Mouse (Mus musculus): ENCODE measurements around the gene Tyw1.

The Tyw1 gene

DNA sequence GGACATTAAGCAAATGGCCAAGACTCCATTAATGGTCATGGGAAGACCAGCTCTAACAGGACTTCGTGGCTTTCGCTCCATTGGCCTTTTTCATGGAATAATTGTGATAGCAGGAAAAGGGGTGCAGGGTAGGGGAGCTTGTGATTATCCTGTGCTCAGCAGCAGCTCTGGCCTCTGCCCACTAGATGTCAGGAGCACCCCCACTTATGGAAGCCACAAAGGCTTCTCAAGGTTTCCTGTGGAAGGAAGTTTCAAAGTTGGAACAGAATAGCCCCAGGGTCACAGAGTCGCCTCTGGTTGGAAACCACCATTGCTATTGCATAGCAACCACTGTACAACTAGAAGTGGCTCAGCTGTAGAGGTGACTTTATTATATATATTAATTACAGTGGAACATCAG is 65.1 kb downstream of the Tyw1 start:
- DNase-seq: peak; percentile 72

GRCm38 (mm10) chr5:130325486-130325885 is 70.1 kb downstream of the Tyw1 start:
- peak in 1 of 2 experiments; percentile 26 for DNase-seq

GRCm38 (mm10) chr5:130327615-130328263 is 72.3 kb downstream of the Tyw1 start:
- DNase-seq: peak in 1 of 2 experiments; percentile 21

DNA sequence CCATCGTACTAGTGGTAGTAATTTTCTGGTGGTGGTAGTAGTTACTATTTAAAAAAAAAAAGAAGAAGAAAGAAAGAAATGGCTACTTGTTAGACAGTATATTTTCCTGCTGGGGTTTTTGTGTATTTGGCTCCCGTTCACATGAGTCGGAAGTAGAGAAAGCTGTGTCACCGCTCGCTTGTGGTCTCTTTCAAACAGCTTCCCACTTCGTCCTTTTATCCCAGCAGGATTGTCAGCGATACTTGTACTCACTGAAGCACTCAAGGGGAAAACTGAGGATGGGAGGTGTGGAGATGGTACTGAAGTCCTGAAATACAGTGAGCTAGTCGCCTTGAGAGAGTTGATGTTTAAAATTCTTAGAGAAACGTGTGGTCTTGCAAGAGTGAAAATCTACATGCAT is 72.9 kb downstream of the Tyw1 start:
- DNase-seq: peak; percentile 33 to 53

DNA sequence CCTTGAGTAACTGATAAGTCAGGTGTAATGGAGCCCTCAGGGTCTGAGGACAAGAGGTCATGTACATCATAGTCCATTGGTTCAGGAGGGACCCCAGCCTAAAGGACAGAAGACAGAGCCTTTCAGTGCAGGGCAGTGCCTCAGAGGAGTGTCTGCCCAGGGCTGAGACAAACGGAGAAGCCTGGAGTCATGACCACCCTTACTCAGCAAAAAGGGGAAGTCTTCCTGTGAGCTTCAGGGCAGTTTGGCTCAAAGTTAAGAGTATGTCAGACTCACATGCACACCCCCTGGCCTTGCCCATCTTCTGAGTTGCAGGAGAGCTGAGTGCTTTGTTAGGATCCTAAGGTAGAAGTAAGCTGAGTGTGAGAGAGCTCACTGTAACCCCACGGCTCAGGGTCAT is 74.5 kb downstream of the Tyw1 start:
- no peak for DNase-seq

DNA sequence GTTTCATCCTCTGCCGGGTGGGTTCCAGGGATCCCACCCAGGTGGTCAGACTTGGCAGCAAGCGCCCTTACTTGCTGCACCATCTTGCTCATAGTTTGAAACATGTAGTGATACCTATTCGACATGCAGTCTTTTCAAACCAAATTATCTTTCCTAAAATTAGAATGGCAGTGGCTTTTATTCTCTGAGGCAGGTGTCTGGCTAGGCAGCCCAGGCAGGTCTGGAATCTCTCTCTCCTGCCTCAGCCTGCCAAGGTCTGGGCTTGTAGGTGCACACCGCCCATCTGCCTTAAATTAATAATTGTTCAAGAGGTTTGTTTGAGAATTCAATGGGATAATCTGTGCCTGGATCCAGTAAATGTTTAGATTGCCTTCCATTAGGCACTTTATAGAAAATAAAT is 75.4 kb downstream of the Tyw1 start:
- DNase-seq: peak in 1 of 2 experiments; percentile 50

DNA sequence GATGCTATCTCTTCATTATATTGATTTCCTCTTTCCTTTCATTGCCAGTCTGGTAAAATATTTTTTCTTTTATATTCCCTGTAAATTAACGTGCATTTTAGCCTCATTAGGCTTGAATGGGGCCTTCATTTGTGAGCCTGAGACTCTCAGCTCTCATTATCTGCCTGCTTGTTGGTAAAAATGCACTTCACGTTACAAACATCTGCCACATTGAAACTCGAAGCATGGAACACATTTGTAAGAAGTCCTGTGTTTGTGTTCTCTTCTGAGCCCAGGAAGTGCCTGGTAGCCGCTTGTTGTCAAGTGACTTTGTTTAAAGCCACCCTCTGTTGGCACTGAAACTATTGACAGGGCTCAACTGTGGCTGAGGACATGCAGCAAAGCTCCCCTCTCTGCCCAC is 75.8 kb downstream of the Tyw1 start:
- no peak for DNase-seq

DNA sequence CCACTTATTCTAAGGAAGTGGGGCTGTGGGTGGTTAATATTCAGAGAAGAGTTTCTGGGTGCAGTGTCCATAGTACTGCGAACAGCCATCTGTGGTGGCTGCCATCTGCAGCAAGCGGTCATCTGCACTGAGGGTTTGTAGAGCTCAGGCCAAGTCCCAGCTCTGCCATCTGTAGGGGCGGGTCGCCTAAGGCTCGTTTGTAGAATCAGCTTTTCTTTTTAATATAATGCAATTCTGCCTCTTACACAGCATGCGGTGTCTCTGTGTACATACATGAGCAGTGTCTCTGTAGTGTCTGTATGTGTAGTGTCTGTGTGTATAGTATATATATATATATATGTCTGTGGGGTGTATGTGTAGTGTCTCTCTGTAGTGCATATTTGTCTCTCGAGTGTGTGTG is 78.1 kb downstream of the Tyw1 start:
- peak; percentile 76 to 82 for DNase-seq

DNA sequence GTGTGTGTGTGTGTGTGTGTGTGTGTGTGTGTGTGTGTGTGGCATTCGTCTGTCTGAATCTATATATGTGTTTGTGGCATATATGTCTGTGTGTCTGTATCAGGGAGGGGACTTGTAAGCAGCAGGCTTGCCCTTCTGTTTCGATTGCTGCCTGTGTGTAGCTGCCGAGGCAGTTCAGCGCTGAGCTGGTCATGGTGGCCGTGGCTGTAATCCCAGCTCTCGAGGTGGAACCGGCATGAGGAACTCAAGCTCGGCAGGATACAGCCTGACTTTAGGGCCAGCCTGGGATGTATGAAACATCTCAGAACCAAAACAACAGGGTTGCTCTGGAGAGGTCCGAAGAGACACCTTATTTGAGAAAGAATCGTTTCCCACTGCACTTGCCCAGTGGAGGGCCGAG is 78.6 kb downstream of the Tyw1 start:
- peak; percentile 69 to 71 for DNase-seq

- no peak for DNase-seq
Measured at GRCm38 (mm10) chr5:130335462-130335861, 80.0 kb downstream of the Tyw1 start.

GRCm38 (mm10) chr5:130340656-130341055 is 85.2 kb downstream of the Tyw1 start:
- no peak for DNase-seq

DNA sequence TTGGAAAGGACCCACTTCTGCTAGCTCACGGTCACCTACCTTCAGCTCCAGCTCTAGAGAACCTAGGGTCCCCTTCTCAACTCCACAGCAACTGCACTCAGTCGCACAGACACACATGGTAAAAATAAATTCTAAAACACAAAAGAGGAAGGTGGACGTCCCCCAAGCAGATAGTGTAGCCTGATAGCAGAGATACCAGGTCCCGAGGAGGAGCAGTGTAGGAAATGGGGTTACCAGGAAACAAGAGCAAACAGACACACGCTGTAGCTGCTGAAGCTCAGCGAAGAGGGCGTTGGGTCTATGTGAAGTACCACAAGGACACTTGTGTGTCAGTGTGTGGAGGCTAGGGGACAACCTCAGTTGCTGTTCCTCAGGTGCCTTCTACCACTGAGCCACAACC is 89.6 kb downstream of the Tyw1 start:
- no peak for DNase-seq

DNA sequence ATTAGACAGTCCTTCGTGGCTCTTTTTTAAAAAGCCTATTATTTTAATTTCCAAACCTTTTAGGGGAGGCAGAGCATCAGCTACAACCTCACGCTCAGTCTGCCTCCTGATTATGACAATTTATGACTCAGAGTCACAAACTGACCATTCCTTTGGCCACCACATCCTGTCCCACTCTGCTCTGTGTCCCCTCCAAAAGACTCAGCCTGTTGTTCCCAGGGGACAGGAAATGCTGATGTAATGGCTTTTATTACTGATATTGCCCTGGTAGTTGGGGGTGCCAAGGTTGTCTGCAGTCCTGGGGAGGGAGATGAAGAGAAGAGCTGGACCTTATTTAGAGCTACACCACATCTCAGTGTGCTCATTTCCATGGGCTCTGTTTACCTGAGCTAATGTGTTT is 90.5 kb downstream of the Tyw1 start:
- DNase-seq: no peak

DNA sequence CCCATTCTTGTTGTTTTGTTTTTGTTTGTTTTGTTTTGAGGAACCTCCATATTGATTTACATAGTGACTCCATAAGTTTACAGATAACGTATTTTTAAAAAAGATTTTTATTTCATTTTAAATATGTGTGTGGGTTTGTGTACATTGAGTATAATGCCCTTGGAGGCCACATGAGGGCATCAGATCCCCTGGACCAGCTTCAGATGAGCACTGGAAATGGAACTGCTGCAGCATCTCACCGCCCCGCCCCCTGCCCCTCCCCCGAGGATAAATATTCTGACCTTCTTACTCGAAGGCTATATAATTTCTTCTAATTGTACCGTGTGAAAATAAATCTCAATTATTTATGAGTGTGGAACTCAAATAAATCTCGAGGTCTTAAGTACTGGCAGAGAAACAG is 99.8 kb downstream of the Tyw1 start:
- peak; percentile 37 to 43 for DNase-seq

- no peak for DNase-seq
Measured at GRCm38 (mm10) chr5:130363111-130363510, 107.7 kb downstream of the Tyw1 start.

DNA sequence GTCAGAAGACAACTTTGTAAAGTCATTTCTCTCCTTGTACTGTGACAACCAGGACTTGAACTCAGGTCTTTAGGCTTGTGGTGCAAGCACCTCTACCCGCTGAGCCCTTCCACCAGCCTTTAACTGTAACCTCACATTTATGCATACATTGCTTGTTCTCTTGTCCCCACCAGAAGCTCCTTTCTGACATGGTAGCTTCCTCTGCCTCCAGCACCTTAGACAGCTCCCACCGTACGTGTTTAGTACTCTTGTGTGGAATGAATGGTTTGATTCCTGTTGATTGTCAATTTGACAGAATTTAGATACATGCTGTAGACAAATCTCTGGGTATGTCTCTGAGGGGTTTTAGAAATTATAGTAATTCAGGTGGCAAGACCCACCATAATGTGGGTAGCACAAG is 108.4 kb downstream of the Tyw1 start:
- no peak for DNase-seq

DNA sequence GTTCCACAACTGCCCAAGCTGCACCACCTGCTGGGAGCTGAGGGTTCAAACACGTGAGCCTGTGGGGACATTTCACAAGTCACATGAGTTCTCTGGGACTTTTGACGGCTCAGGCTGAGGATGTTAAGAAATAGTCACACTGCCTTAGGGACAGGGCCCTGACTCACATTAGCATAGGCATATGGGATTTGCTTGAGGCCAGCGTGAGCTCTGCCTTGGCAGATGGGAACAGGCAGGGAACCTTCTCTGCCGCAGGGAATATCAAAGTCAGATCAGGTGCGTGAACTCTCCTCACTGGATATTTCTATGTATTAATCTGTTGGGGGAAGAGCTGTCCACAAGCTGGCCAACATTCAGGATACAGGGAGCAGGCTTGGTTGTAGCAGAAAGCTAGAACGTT is 112.8 kb downstream of the Tyw1 start:
- DNase-seq: peak; percentile 48 to 67

DNA sequence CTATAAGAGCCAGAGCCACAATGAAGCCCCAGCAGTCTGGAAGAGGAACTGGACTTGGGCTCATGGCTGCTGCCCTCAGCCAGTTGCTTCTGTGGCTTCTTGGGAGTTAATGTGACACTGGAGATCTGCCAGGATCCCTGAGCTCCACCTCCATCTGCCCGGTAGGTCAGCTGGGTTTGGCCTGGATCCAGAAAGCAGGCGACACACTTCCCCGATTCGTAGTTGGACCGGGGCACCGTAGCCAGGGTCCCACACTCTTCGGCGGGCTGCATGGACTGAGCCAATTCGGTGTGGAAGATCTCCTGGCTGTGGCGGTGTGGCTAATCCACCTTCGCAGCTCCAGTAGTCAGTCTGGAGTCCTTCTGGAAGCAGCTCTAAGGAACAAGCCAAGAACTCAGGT is 113.8 kb downstream of the Tyw1 start, which contains the start of gene Caln1:
Gene Caln1 (plus strand): TSS at position 219 of the 400 bp plus-strand sequence.
- peak; percentile 93 to 94 for DNase-seq

DNA sequence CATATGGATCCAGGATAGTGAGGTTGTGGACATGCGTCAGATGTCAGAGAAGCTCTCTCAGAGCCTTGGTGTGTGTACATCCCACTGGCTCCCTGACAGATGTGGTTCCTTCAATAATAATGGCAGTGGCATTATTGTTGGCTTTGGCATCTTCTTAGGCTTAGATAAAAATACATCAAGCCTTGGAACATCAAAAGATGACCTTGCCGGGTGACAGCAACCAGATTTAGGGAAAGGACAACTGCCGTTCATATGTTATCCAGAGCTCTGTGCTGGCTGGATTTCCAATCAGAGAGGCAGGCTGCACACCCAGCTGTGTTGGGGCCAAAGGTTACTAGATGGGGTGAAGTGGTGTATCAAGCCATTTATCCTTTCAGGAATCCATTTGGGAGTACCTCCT is 120.0 kb downstream of the Tyw1 start:
- DNase-seq: no peak

- peak; percentile 34 to 39 for DNase-seq
Measured at GRCm38 (mm10) chr5:130384222-130384912, 128.9 kb downstream of the Tyw1 start, which contains the start of gene A330070K13Rik. TSS of gene A330070K13Rik (minus strand) at chr5:130384631.

GRCm38 (mm10) chr5:130386418-130386817 is 131.0 kb downstream of the Tyw1 start:
- no peak for DNase-seq

Data from cerebellum, postnatal 10 days (tissue).